In the genomic region with DNA sequence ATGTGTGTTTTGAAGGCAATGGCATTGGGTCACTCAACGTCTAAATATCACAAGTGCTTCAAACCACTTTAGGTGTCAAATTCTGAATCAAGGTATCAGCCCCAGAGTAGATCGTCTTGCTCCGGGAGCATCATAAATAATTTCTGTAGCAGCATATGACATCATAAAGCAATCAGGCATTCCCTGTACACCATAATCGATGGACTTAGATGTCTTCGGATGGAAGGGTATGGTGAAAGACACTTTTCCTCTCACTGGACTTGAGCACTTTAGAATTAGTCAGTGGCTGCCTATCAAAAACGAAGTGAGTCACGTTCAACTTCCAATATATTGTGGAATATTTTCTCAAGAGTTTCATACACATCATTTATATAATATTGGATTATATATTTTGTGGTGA, we compare ENCODE assay signal across 9 mouse cellular contexts.
DNase-seq lines count a peak whose midpoint lies in the region; ATAC-seq and TF ChIP-seq lines count a peak whose summit lies in the region.
"Had no signal": no experiment of that assay in that cellular context is flagged by ENCODE, and none has a peak within 500 bp of the region (broad histone marks: within the 10 kb centered on the region; RNA-seq: fewer than 3 reads in every experiment).

No protein-coding gene starts in this region.

- no peaks in the 10 kb centered on the region for H3K27me3 ChIP-seq in kidney, embryonic 16.5 days (ENCODE audit: insufficient read depth, low read length)
- H3K27me3 ChIP-seq in embryonic facial prominence, embryonic 13.5 days, result no peaks in the 10 kb centered on the region
- H3K27me3 ChIP-seq in hindbrain, embryonic 15.5 days, result no peaks in the 10 kb centered on the region
- no peaks in the 10 kb centered on the region for H3K27me3 ChIP-seq in myocyte (ENCODE audit: control insufficient read depth, insufficient read depth, insufficient read length)

- no peak overlapping the region for H3ac ChIP-seq in myocyte (ENCODE audit: control insufficient read depth, insufficient read length)

- no peak for DNase-seq in kidney, adult 18-20 months
- DNase-seq in ovary, adult 18-20 months (ENCODE audit: low spot score), result no peak
- DNase-seq in adrenal gland, adult (ENCODE audit: inconsistent age in 2 of 2, low spot score in 1 of 2), result no peak
- no peak for DNase-seq in cerebellum, adult 11 months

- 46% methylated on average over 7 of the region's 7 CpGs for WGBS in kidney, embryonic 16.5 days
- WGBS in embryonic facial prominence, embryonic 13.5 days, result 58% methylated on average over 7 of the region's 7 CpGs
- 57% methylated on average over 7 of the region's 7 CpGs for WGBS in hindbrain, embryonic 15.5 days

- no peak overlapping the region for H3K27ac ChIP-seq in kidney, embryonic 16.5 days (ENCODE audit: low read length)
- H3K27ac ChIP-seq in embryonic facial prominence, embryonic 13.5 days, result peak overlapping the region; percentile 63
- peak overlapping the region; percentile 49 for H3K27ac ChIP-seq in hindbrain, embryonic 15.5 days (replicated peaks)

- H3K79me2 ChIP-seq in myocyte (ENCODE audit: control insufficient read depth, insufficient read depth), result no peaks in the 10 kb centered on the region

- H3K4me2 ChIP-seq in kidney, embryonic 16.5 days (replicated peaks; ENCODE audit: low read depth, low read length), result peak overlapping the region; percentile 17; the same call in 1 of the 2 replicates
- no peak overlapping the region for H3K4me2 ChIP-seq in embryonic facial prominence, embryonic 13.5 days
- H3K4me2 ChIP-seq in hindbrain, embryonic 15.5 days, result no peak overlapping the region
- H3K4me2 ChIP-seq in myocyte (ENCODE audit: low read depth), result peak overlapping the region; percentile 60
- H3K4me2 ChIP-seq: heart, embryonic 11.5 days had no signal

- no peaks in the 10 kb centered on the region for H3K9me3 ChIP-seq in kidney, embryonic 16.5 days (ENCODE audit: low read length)
- H3K9me3 ChIP-seq in embryonic facial prominence, embryonic 13.5 days, result no peaks in the 10 kb centered on the region
- H3K9me3 ChIP-seq in hindbrain, embryonic 15.5 days, result no peaks in the 10 kb centered on the region

- 0 out of 2 replicates have a peak, but pooled peaks have one; percentile 16 for ATAC-seq in kidney, embryonic 16.5 days (ENCODE audit: low FRiP score, low TSS enrichment)
- no peak for ATAC-seq in embryonic facial prominence, embryonic 13.5 days (ENCODE audit: insufficient number of reproducible peaks, insufficient read depth, low FRiP score, low TSS enrichment, low read depth)
- peak; percentile 52; the same call in 1 of the 2 replicates for ATAC-seq in hindbrain, embryonic 15.5 days (ENCODE audit: low FRiP score, low read depth)

- no peaks in the 10 kb centered on the region for H3K36me3 ChIP-seq in kidney, embryonic 16.5 days (ENCODE audit: insufficient read depth, low read length)
- H3K36me3 ChIP-seq in embryonic facial prominence, embryonic 13.5 days, result no peaks in the 10 kb centered on the region
- no peaks in the 10 kb centered on the region for H3K36me3 ChIP-seq in hindbrain, embryonic 15.5 days
- H3K36me3 ChIP-seq in myocyte (ENCODE audit: control insufficient read depth, insufficient read depth), result no peaks in the 10 kb centered on the region

- H3K4me3 ChIP-seq in kidney, embryonic 16.5 days (ENCODE audit: low read length), result no peak overlapping the region
- no peak overlapping the region for H3K4me3 ChIP-seq in embryonic facial prominence, embryonic 13.5 days
- H3K4me3 ChIP-seq in hindbrain, embryonic 15.5 days, result no peak overlapping the region
- no peak overlapping the region for H3K4me3 ChIP-seq in myocyte

- no peaks in the 10 kb centered on the region; the same call in 1 of the 2 replicates for H3K4me1 ChIP-seq in kidney, embryonic 16.5 days (ENCODE audit: insufficient read depth, low read length)
- H3K4me1 ChIP-seq in embryonic facial prominence, embryonic 13.5 days, result peaks cover 8% of the 10 kb centered on the region
- H3K4me1 ChIP-seq in hindbrain, embryonic 15.5 days (replicated peaks), result peaks cover 6% of the 10 kb centered on the region

- TF ChIP-seq POLR2A in myocyte (IDR thresholded peaks at IDR 0.05; ENCODE audit: insufficient read length, low read depth), result no peak

- no peak overlapping the region for H3K9ac ChIP-seq in kidney, embryonic 16.5 days (replicated peaks; ENCODE audit: low read length)
- H3K9ac ChIP-seq in embryonic facial prominence, embryonic 13.5 days, result no peak overlapping the region
- no peak overlapping the region for H3K9ac ChIP-seq in hindbrain, embryonic 15.5 days

TF ChIP-seq in myocyte, 11 proteins besides CTCF, POLR2A, EP300 and RAD21:
- TF ChIP-seq TCF12 (IDR thresholded peaks at IDR 0.05; ENCODE audit: insufficient read depth, poor library complexity, severe bottlenecking) (no peak), USF1 (IDR thresholded peaks at IDR 0.05; ENCODE audit: low read depth) (no peak), POLR2AphosphoS2 (IDR thresholded peaks at IDR 0.05; ENCODE audit: insufficient read length, low read depth) (no peak), CEBPB (IDR thresholded peaks at IDR 0.05; ENCODE audit: insufficient read depth, poor library complexity, severe bottlenecking) (no peak), TCF3 (IDR thresholded peaks at IDR 0.05; ENCODE audit: insufficient read length, low read depth) (no peak), MAX (IDR thresholded peaks at IDR 0.05; ENCODE audit: low read depth) (no peak), E2F4 (IDR thresholded peaks at IDR 0.05; ENCODE audit: insufficient read depth) (no peak), SRF (IDR thresholded peaks at IDR 0.05; ENCODE audit: control insufficient read depth, insufficient read length, low read depth) (no peak), MYOG (IDR thresholded peaks at IDR 0.05; ENCODE audit: control insufficient read depth in 1 of 3, insufficient read depth in 1 of 3, insufficient read length in 2 of 3, low read depth in 2 of 3) (no peak), MYOD1 (IDR thresholded peaks at IDR 0.05; ENCODE audit: control insufficient read depth in 1 of 3, insufficient read length in 2 of 3, low read depth in 2 of 3) (no peak), REST (IDR thresholded peaks at IDR 0.05; ENCODE audit: insufficient read depth, insufficient read length) (no peak)

Comparison
In these comparisons a context has a peak if more than half of its experiments do, and no peak if none do; other contexts are left out.
1. H3K4me2 ChIP-seq: peak in kidney, embryonic 16.5 days (single experiment) and myocyte (single experiment); none in embryonic facial prominence, embryonic 13.5 days (single experiment) and hindbrain, embryonic 15.5 days (single experiment).